Mouse (Mus musculus): Measurements from ENCODE around the gene Klrg1. TPM values are rescaled to one million over a fixed set of nuclear protein-coding genes. Genes with fewer than 3 reads are reported as not detected.

The Klrg1 gene
- 0.11 and 0.32 TPM in 2 replicates for polyA plus RNA-seq (2012; rRNA removed)

DNA sequence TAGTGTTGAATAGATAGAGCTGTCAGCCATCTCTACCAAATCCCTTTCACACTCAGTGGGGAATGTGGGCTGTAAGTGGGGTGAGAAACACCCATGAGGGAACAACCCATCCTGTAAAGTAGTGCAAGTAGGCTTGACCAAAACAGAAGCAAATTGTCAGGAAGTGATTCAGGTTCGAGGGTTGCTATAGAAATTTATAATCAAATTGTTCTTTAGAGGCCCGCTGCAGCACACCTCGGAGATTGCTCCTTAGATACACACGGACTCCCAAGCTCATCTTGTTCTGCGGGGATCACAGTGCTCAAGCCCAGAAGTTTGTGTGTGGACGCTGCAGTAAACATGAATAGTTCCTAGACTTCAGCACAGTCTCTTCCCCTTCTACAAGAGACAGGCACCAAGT is at the start of gene Klrg1:
Gene Klrg1, minus strand, starts transcription at position 101 of the 400 bp plus-strand sequence.
- DNase-seq (ENCODE audit: extremely low spot score in 1 of 2, low spot score in 1 of 2), result no peak

DNA sequence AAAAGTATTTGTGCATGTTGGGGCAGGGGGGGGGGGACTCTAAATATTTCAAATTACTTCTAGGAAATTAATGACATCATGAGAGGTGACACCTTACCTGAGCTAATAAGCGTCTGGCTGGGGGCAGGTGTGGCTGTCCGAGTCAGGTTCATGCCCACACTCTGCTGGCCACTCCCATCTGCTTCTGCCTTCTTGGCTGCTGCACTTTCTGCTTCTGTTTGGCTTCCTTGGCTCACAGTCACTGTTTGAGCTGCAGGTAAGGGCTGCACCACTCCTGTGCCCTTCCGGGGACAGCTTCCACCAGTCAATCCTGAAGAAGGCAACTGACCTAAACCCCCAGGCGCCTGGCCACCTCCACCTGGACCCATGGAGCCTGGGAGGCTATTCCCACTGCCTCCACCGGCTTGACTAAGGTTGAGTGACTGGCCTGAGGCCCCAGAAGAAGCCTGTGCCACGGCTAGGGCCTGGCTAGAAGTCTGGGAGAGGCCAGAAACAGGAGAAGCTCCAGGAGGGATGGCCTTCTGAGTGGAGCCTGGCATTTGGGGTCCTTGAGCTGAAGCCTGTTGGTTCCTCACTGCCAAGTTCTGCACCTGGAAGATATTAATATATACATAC is 42.8 kb upstream of the Klrg1 start:
- no peak for DNase-seq (ENCODE audit: extremely low spot score in 1 of 2, low spot score in 1 of 2)

DNA sequence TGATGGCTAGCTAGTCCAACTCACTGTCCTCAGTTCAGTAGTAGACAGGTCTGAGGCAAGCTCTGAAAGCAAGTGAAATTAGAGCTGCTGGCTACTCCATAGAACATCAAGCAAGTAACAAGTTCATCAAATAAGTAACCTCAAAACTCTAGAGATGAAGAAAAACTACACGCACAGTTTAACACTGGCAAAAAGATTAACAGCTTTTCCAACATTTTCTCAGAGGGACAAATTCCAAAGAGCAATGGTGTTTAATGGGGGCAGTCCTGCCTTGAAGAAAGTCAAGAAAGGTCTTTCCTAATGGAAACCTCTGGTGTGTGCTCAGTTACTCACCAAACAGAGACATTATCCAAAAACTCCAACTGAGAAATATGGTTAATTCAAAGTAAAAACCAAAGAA is 36.0 kb upstream of the Klrg1 start:
- no peak for DNase-seq (ENCODE audit: extremely low spot score in 1 of 2, low spot score in 1 of 2)

DNA sequence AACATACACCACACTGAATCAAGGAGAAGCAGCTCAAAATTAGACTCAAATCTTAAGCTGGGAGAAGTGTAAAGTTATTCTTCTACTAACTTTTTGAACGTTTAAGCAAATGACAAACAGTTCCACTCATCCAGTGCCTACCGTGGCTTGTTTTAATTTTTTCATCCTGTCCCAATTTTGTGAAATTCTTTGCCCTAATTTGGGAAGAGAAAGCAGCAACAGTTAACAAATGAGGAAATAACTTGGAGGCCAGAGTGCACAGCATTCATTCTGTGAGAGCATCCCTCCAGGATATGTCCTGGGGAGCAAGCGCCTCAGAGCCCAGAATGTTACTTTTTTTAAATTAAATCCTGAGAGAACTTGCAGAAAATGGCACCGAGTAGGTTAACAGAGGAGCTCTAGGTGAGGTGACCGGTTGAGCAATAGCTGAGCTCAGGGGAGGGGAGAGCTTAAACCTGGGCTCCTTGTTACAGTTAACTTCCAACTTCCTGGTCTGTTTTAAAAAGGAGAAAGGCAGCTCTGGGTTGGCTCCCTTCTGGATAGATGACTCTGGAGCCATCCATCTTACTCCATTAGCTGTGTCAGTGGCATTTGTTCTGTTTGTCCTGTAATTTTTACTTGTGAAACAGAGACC is 27.6 kb upstream of the Klrg1 start:
- no peak for DNase-seq (ENCODE audit: extremely low spot score in 1 of 2, low spot score in 1 of 2)

DNA sequence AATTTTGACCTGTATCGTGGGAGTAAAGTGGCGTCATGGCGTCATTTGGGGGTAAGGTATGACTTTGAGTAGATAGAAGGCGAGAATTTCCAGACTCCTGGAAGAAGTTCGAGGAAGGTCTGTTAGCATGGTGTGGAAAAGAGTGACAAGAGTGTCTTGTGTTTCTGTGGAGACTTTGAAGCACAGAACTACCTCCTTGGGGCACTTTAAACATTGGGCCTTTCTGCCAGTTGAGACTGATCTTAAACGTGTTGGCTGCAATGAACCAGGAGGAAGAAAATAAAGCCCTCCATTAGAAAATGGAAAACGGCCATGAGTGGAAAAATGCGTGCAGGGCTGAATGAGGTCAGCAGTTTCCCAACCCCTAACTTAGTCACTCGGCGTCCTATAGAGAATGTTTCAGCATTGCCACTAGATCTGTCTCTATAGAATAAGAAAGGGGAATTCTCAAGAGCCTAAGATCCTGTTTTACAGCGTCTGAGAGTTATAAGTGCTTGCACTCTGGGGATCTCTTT is 26.8 kb upstream of the Klrg1 start:
- DNase-seq (ENCODE audit: extremely low spot score in 1 of 2, low spot score in 1 of 2), result no peak

DNA sequence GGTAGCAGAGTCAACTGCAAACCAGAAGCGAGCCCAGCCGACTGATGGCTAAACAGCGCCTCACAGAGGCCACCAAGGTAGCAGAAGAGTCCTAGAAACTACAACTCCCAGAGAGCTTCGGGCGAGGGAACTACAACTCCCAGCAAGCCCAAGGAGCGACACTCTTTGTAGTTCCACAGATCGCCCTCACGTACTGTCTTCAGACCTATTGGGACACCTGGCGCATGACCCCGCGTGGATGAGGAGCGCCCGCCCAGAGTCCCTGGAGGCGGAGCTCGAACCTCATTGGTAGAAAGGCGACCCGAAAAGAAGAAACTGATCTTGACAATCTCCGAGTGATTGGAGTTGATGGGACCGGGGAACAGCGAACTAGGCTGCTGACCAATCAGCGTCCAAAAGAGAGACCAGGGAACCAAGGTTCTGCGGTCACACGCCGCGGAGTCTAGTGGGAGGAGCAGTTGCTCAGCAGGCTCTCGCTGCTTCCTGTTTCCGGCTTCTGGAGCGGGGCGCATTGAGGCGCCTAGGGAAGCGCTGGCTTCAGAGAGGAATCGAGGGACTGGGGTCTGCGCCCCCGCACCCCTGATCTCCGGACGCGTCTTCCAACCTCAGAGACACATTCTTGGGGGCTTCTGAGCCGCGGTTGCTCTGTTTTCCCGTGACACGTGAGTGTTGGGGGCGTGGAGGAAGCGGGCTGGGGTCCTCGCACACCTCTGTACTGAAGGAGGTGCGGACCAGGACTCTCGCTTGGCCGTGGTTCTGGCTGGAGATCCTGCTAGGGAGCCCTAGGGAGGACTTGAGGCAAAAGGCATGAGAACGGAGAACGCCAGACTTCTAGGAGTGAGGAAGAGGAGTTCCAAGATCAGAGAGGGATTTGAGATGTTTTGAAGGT is 26.1 kb upstream of the Klrg1 start, which contains the start of gene M6pr:
Gene M6pr, plus strand, starts transcription at position 216 of the 889 bp plus-strand sequence.
- DNase-seq (ENCODE audit: extremely low spot score in 1 of 2, low spot score in 1 of 2), result peak; percentile 99

DNA sequence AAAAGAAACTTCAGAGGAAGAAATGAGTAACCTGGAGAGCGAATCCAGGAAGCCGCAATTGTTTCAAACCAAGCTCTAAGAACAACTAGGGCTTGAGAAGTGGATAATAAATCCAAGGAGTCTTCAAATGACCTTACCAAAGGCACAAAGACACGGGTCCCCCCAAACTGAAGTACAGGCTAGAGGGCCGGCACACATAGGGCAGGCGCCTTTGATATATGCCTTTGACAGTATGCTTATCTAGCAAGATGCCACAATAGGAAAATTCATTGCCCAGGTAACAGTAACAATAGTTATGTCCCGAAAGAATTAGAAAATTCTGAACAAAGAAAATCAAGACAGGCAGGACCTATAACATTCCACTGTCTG is 25.4 kb upstream of the Klrg1 start:
- DNase-seq (ENCODE audit: extremely low spot score in 1 of 2, low spot score in 1 of 2), result no peak

DNA sequence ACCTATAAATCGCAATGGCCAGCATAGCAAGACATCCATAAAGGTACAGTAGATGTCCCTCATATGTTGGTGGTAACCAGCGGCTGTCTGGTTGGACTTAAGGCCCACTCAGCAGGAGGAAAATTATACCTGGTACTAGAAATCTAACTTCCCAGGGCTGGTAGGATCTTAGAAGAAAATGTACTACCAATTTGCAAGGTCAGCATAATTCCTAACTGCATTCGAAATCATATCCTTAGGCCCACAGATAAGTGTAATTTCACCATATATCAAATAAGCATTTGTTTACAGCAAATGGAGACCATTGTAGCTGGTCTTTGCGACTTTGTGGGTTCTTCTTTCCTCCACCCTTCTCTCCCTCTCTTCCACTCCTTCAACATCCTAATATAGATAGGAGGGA is 24.0 kb upstream of the Klrg1 start:
- DNase-seq (ENCODE audit: extremely low spot score in 1 of 2, low spot score in 1 of 2), result no peak

DNA sequence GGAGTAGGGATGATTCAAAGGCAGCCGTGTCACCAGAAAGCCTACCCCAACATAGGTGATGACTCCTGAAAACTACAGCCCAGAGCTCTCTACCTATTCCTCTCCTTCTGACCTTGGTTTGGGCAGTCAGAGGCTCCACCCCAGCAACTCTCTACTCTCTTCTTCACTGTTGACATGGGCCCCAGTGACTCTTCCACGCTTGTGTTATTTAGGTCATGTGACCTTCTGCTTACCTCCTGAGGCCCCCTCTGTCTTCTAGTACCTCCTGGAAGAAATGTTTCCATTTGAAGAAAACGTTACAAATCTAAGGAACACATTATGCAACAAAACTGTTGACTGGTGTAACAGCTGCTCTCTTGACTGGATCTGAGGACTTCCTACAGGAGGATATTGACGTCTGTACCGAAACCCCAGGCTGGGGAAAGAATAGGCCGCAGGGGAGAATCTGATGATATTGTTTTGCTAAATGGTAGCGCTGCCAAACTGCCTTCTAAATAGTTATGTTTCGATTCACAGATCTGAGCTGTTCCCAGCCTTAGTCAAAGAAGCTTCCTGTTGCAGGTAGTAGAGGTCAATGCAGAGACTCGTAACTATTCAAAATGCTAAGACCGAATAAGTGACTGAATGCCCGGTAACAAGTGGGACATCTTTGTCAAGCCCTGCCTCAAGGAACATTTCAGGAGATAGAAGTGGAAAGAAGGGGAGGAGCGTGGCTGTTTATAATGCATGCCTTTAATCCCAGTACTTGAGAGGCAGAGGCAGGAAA is 22.3 kb upstream of the Klrg1 start:
- DNase-seq (ENCODE audit: extremely low spot score in 1 of 2, low spot score in 1 of 2), result no peak

DNA sequence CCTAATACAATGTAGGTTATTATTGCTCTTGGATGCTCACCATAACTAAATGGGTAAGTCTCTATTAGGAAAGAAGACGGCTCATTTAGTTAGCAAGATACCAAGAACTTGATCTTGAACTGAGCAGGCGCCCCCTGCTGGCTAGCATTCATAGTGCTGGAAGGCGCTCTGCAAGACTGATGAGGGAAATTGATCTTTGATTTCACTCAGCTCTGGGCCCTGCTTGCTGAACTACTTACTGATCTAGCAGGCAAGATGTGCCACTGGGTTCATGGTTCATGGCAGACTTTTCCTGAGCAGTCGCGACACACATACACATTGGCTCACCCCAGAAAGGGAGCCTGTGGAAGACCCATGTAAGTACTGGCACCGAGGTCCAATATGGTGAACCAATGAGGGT is 21.7 kb upstream of the Klrg1 start:
- peak; percentile 21 to 91 for DNase-seq (ENCODE audit: extremely low spot score in 1 of 2, low spot score in 1 of 2)

DNA sequence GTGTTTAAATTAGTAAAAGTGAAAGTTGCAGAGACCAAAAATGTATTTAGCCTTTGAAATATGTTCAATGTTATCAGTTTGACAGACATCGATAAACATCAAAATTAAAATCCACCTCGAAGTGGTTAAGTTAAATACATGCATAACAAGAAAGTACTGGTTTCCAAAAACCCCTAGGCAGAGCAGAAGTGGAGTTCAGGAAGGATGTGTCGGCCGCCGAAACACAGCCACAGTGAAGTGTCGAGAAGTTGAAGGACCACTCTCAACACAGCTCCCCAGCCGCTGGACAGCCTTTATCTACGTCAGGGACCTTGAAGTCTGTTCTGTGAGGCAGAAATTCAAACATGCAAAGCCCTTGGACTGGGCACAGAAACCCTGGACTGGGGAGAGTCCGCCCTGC is 20.8 kb upstream of the Klrg1 start:
- no peak for DNase-seq (ENCODE audit: extremely low spot score in 1 of 2, low spot score in 1 of 2)

DNA sequence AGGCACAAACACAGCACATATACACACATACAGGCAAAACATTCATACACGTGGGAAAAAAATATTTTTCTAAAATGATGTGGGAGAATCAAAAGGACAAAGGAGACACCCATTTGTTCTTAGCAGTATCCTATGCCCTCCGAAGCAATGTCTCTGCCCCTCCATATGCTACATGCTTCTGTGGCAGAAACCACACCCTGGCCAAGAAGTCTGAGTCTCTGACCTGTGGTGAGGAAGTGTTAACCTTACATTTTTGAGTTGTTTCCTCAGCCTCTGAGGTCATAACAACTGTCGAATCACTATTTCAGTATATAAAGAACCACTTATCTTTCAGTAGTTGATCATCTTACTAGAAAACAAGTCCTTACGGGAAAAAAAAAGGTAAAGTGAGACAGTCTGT is 20.0 kb upstream of the Klrg1 start:
- no peak for DNase-seq (ENCODE audit: extremely low spot score in 1 of 2, low spot score in 1 of 2)

DNA sequence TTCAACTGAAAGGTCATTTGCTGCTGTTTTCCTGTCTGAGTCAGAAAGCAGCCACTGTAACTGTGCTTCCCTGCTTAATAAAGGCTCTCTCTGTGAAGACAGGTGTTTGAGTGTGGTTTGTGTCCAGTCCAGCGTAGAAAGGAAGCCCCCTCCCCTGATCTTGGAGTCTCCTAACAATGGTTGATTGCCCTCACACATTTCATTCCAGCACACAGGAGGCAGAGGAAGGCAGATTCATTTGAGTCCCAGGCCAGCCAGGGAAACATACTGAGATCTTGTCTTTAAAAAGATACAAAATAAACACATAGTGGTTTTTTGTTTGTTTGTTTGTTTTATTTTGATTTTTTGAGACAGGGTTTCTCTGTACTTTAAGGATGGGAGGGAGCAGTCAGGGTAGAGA is 19.4 kb upstream of the Klrg1 start:
- no peak for DNase-seq (ENCODE audit: extremely low spot score in 1 of 2, low spot score in 1 of 2)

DNA sequence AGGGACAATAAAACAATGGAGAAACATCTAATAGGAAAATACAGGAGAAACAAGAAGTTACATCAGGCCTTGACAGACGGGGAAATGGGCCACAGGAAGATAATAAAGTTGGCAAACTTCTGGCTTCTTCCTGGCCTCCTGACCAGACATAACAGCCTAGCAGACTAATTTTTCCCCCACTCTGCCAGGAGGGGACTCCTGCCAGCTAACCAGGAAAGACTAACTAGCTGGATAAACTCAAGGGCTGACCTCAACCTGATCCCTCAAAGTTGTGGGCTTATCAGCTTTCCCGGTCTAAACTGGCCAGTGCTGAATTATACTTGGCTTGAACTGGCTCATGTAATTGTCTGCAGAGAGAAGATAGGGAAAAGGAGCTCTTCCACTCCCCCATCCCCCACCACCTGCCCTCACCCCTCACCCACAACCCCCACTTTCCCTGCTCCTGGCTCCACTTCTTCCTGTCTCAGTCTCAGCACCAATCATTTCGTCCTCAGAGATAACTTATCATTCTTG is 17.0 kb upstream of the Klrg1 start:
- no peak for DNase-seq (ENCODE audit: extremely low spot score in 1 of 2, low spot score in 1 of 2)

DNA sequence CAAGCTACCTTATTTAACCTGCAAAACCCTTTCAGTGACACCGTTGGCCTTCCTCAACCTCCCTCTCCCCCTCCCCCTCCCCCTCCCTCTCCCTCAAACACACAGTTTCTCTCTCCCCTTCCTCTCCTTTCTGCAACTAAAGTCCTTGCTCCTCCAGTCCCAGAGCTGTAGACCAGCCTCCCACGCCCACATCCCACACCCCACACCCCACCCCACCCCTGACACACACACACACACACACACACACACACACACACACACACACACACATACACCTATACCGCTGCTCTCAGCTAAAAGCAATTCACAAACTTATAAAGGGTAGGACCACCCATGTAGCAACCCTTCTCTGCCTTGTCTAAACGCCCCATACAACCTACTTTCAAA is 15.5 kb upstream of the Klrg1 start:
- DNase-seq (ENCODE audit: extremely low spot score in 1 of 2, low spot score in 1 of 2), result no peak

DNA sequence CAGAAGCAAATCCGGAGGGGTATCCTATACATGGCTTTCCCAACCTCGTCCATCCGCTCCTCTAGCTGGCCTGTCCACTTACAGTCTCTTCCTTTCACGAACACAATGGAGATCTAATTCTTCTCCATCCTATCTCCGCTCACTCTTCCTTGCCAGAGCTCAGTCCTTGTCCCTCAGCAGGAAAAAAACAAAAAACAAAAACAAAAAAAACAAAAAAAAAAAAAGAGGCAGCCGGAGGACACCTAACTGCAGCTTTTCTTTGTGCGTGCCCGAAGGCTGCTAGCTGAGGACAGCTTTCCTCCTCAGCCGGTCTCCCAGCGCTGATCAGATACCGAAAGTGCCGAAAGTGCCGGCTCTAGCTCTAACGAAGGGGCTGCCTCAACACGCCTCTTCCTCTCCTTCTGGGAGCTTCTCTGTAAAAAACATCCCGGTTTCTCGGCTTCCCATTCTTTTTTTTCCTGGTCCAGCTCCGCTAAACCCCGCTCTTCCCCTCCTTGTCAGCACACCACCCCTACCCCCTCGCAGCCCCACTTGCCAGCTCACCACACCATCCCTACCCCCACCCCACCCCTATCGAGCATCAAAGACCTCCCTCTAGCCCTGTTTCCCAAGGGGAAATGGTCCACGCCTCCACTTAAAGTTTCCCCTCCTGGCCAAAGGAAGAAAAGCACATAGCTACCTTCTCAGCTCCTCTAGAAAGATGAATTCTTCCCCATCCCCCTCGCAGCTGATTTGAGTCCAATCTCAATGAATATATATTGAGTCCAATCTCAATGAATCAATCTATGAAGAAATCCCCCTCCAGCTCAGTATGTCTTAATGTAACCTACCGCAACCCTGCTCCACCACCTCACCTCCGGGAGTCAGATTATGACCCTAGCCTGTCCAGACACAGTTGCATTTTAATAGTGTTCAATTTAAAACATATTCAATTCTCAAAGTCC is 14.9 kb upstream of the Klrg1 start:
- peak in 1 of 2 experiments; percentile 31 for DNase-seq (ENCODE audit: extremely low spot score in 1 of 2, low spot score in 1 of 2)

DNA sequence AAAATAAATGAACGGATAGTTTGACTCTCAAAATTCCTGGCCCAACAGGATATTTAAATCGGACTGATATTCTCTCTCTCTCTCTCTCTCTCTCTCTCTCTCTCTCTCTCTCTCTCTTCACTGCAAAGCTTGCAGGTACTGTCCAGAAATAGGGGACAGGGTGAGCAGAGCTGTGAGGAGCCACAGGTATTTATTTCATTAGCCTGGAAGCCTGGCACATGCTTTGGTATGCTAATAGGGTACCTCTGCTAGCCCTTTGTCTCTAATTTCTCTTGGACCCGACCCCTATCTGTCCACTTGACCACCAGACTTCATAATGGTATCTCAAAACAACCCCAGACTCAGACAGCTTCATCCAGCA is 14.2 kb upstream of the Klrg1 start:
- DNase-seq (ENCODE audit: extremely low spot score in 1 of 2, low spot score in 1 of 2), result no peak

DNA sequence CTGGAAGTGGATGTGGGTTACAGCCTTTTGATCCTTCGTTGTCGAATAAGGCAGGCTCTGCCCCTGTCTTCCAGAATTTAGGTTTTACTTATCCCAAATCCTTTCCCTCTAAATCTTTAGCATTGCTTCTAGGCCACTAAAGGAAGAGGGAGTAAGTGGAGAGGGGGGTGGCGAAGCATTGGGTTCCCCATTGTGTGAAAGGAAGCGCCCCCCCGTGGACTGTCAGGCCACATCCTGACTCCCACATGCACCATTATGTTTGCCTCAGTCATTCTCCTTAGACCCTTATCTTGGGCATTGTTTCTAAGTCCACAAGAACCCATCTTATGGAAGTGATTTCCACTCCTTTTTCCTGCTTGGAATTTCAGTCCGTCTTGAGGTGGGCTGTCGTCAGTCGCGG is 12.6 kb upstream of the Klrg1 start:
- DNase-seq (ENCODE audit: extremely low spot score in 1 of 2, low spot score in 1 of 2), result no peak

DNA sequence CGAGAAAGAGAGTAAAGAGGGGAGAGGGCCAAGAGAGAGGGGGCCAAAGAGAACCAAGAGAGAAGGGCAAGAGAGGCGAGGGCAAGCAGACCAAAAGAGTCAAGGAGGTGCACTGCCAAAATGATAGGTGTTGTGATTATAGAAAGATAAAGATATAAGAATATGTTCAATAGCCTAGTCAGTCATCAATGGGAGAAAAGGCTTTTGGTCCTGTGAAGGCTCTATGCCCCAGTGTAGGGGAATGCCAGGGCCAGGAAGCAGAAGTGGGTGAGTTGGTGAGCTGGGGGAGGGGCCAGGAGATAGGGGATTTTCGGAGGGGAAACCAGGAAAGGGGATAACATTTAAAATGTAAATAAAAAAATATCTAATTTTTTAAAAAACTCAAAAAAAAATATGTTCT is 11.6 kb upstream of the Klrg1 start:
- no peak for DNase-seq (ENCODE audit: extremely low spot score in 1 of 2, low spot score in 1 of 2)

DNA sequence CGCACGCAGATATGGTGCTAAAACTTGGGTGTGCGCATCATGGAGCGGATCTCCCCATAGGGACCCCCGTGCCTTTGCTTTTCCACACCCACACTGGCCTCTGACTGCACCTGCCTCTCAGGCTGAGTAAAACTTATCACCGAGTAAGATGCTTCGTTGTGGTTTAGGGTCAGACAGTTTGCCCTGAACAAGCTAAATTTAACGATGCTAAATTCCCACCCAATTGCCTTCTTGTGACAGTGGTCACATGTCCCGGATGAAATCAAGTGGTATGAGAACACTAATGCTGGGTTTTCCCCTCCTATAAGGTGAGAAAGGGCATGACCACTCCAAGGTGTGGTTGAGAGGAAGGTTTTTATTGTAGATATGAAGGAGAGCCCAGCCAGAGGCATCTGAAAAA is 11.1 kb upstream of the Klrg1 start:
- no peak for DNase-seq (ENCODE audit: extremely low spot score in 1 of 2, low spot score in 1 of 2)
